23 mouse cellular contexts compared by ENCODE assay signal in the genomic region with DNA sequence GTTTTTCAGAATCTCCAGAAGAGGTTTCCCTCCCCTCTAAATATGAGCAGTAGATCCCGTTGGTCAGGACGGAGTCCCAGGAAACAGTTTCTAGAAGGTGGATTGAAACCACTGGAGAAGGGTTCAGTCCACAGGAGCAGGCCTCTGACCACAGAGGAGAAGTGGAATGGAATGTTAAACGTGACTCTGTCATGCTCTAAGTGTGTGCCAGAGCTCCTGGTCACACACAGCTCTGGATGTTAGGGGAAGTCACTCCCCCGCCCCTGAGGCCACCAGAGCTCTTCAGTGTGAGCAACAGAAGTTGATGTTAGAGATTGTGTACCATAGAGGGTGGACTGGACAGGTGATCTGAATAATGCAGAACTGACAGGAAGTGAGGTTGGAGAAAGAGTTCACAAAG.
"Had no signal": no experiment of that assay in that cellular context is flagged by ENCODE, and none has a peak within 500 bp of the region (broad histone marks: within the 10 kb centered on the region; RNA-seq: fewer than 3 reads in every experiment).

No protein-coding gene starts in this region.

- H3K27me3 ChIP-seq: limb, embryonic 13.5 days; liver, embryonic 15.5 days; midbrain, embryonic 12.5 days; midbrain, embryonic 15.5 days; neural tube, embryonic 12.5 days had no signal

- H3K27ac ChIP-seq: kidney, postnatal 0 days; layer of hippocampus, adult 2 months; limb, embryonic 10.5 days; limb, embryonic 13.5 days; liver, embryonic 12.5 days; liver, embryonic 15.5 days; midbrain, embryonic 12.5 days; midbrain, embryonic 15.5 days; neural tube, embryonic 12.5 days; neural tube, embryonic 15.5 days; stomach, postnatal 0 days had no signal

- DNase-seq: kidney, adult 2 months; kidney, postnatal 25 days; layer of hippocampus, adult 9-11 months; liver; lung, adult 18-20 months; lung, postnatal 14 days; right cerebral cortex, adult 18-20 months; right cerebral cortex, postnatal 14 days; right cerebral cortex, postnatal 4 days; thymus, adult 2 months; thymus, postnatal 14 days; thymus, postnatal 4 days had no signal

- H3K4me1 ChIP-seq: liver, embryonic 12.5 days; liver, embryonic 15.5 days had no signal

- ATAC-seq: liver, embryonic 12.5 days; midbrain, embryonic 15.5 days had no signal

- H3K9ac ChIP-seq: limb, embryonic 13.5 days; liver, embryonic 12.5 days; liver, embryonic 15.5 days; midbrain, embryonic 12.5 days; midbrain, embryonic 15.5 days; neural tube, embryonic 12.5 days; neural tube, embryonic 15.5 days had no signal

- H3K36me3 ChIP-seq: limb, embryonic 10.5 days; limb, embryonic 13.5 days; liver, embryonic 12.5 days; liver, embryonic 15.5 days; midbrain, embryonic 12.5 days; midbrain, embryonic 15.5 days; neural tube, embryonic 12.5 days; neural tube, embryonic 15.5 days had no signal

- H3K4me2 ChIP-seq: limb, embryonic 13.5 days; liver, embryonic 12.5 days; liver, embryonic 15.5 days; midbrain, embryonic 12.5 days; midbrain, embryonic 15.5 days; neural tube, embryonic 12.5 days; neural tube, embryonic 15.5 days had no signal

- H3K4me3 ChIP-seq: layer of hippocampus, adult 2 months; limb, embryonic 10.5 days; limb, embryonic 13.5 days; liver, embryonic 12.5 days; liver, embryonic 15.5 days; midbrain, embryonic 12.5 days; midbrain, embryonic 15.5 days; neural tube, embryonic 12.5 days; neural tube, embryonic 15.5 days had no signal

- H3K9me3 ChIP-seq: limb, embryonic 10.5 days; limb, embryonic 13.5 days; liver, embryonic 12.5 days; liver, embryonic 15.5 days; midbrain, embryonic 12.5 days; midbrain, embryonic 15.5 days; neural tube, embryonic 12.5 days; neural tube, embryonic 15.5 days had no signal
